Mouse (Mus musculus) myocyte (in vitro differentiated cells): ENCODE results near the gene Lrat.

Source experiments
- CEBPB ChIP-seq: IDR thresholded peaks from 2 replicates; pipeline ENCODE4 v1.6.1; 2011; ENCODE audit warnings: mild to moderate bottlenecking, moderate library complexity; ENCODE audit not compliant: poor library complexity, insufficient read depth, severe bottlenecking
- E2F4 ChIP-seq: IDR thresholded peaks from one replicate; pipeline ENCODE4 v1.6.1; 2011; ENCODE audit warnings: mild to moderate bottlenecking, control low read depth, moderate library complexity; ENCODE audit not compliant: insufficient read depth
- MYOD1 ChIP-seq, 3 experiments: IDR thresholded peaks; one replicate each; pipeline ENCODE4 v1.6.1; 2011; ENCODE audit warnings: control low read depth in 2 of 3, low read depth in 2 of 3, mild to moderate bottlenecking in 2 of 3, moderate library complexity in 1 of 3; ENCODE audit not compliant: insufficient read length in 2 of 3, control insufficient read depth in 1 of 3
- POLR2AphosphoS2 ChIP-seq: IDR thresholded peaks from one replicate; pipeline ENCODE4 v1.6.1; 2011; ENCODE audit warnings: low read depth, control low read depth; ENCODE audit not compliant: insufficient read length
- USF1 ChIP-seq: IDR thresholded peaks from one replicate; pipeline ENCODE4 v1.6.1; 2011; ENCODE audit warnings: low read depth, mild to moderate bottlenecking, control low read depth, moderate library complexity

DNA sequence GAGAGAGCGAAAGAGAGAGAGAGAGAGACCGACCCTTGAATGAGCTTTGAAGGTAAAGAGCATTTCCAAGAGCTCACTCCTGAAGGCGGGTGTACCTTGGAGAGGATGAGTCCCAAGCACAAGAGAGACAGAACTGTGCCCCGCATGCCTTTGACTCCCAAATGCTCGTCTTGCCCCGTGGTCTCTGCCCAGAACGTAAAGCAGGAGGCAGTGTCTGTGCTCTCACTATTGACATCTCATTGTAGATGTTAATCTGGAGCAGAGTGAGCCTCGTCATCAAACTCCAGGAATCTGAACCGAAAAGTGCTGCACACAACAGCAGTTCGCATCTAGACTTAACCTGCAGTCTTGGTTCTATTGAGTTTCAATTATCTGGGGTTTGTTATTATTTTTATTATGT is 46.4 kb upstream of the Lrat start:
- TF ChIP-seq MYOD1 (IDR thresholded peaks at IDR 0.05; ENCODE audit: control insufficient read depth in 1 of 3, insufficient read length in 2 of 3, low read depth in 2 of 3) (no peak), E2F4 (no peak), POLR2AphosphoS2 (no peak), CEBPB (no peak), USF1 (no peak)
